Mouse (Mus musculus): ENCODE data around the gene Samd11.

DNA sequence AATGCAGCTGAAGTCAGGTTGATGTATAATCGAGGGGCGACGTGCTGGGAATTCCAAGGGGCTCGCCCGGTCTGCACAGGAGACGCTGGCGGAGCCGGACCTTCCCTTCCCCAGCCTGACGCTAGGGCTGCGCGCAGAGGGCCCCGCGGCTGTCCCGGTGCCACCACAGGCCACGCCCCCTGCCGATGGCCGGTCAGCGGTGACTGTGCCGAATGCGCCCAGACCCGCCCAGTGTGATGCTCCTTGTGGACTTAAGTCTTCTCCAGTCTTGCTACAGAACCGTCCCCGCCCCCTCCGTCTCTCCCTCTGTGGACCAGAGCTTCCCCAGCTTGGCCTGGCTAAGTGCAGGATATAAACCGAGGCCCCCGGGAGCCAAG is 57.6 kb downstream of the Samd11 start:
- peak; percentile 53 for TF ChIP-seq CTCF (IDR thresholded peaks at IDR 0.05; ENCODE audit: low read depth)
- TF ChIP-seq EP300 (IDR thresholded peaks at IDR 0.05; ENCODE audit: low read depth): no peak

All from liver, postnatal 0 days (tissue).